Mouse (Mus musculus) olfactory bulb, adult 2 months (tissue): Measurements from ENCODE around the gene Zscan21. TPM values are rescaled to one million over a fixed set of nuclear protein-coding genes. Genes with fewer than 3 reads are reported as not detected.

Experiments
- H3K27ac ChIP-seq: fragments of 200-500 bp; 2 replicates; pipeline ENCODE4 v1.5.1; 2012; ENCODE audit warnings: low read depth, low read length; ENCODE audit not compliant: insufficient read depth
- H3K4me1 ChIP-seq: fragments of 200-500 bp; 2 replicates; pipeline ENCODE4 v1.6.1; 2012; ENCODE audit warnings: low read length; ENCODE audit not compliant: control insufficient read depth, insufficient read depth
- H3K4me3 ChIP-seq: fragments of 200-500 bp; 2 replicates; pipeline ENCODE4 v1.5.1; 2012; ENCODE audit warnings: mild to moderate bottlenecking, low read depth, low read length, moderate library complexity; ENCODE audit not compliant: insufficient read depth
- CTCF ChIP-seq: fragments of 200-500 bp; IDR thresholded peaks from 2 replicates; pipeline ENCODE4 v1.5.1; 2012; ENCODE audit warnings: low read depth, mild to moderate bottlenecking, low read length, moderate library complexity; ENCODE audit not compliant: insufficient read depth
- POLR2A ChIP-seq: fragments of 200-500 bp; IDR thresholded peaks from 2 replicates; pipeline ENCODE4 v1.6.1; 2012; ENCODE audit warnings: mild to moderate bottlenecking, low read depth, low read length, moderate library complexity; ENCODE audit not compliant: insufficient read depth
- WGBS: fragments of 180-500 bp; shearing (Covaris S2); methylation state at CpG from one replicate; pipeline ENCODE4 v1.1.7; 2018; 5-methylcytosine and 5-hydroxymethylcytosine counted together
- polyA plus RNA-seq: library from polyadenylated mRNA; stranded (reverse); fragments of >200 nt; gene quantifications from 2 replicates; pipeline ENCODE4 v1.2.4, GENCODE M21; 2012; ENCODE audit warnings: low replicate concordance; ENCODE audit not compliant: missing spikeins, insufficient read depth, insufficient read length

Gene Zscan21
- polyA plus RNA-seq, 1 experiment = not detected

GRCm38 (mm10) chr5:138084996-138085395 is 31.7 kb upstream of the Zscan21 start, which contains the start of gene Zkscan1:
Gene Zkscan1, plus strand, starts transcription at chr5:138085084.
- TF ChIP-seq POLR2A = peak; percentile 48; the same call in 1 of the 2 replicates
- no peak for TF ChIP-seq CTCF
- Histone ChIP-seq H3K27ac (peak within 1 kb of the TSS; percentile 92), H3K4me1 (no peaks in the 10 kb centered on the region), H3K4me3 (peak within 1 kb of the TSS; percentile 99)
- WGBS = under 1% methylated on average over 27 of the region's 27 CpGs

GRCm38 (mm10) chr5:138085421-138085911 is 31.2 kb upstream of the Zscan21 start:
- TF ChIP-seq POLR2A = no peak
- TF ChIP-seq CTCF = no peak
- under 1% methylated on average over 18 of the region's 18 CpGs for WGBS
- H3K27ac ChIP-seq = peak overlapping the region; percentile 92
- H3K4me1 ChIP-seq = no peaks in the 10 kb centered on the region
- peak overlapping the region; percentile 99 for H3K4me3 ChIP-seq

- no peak for TF ChIP-seq POLR2A
- no peak for TF ChIP-seq CTCF
- H3K27ac ChIP-seq = no peak overlapping the region
- H3K4me3 ChIP-seq = no peak overlapping the region
- no peaks in the 10 kb centered on the region for H3K4me1 ChIP-seq
- WGBS = 62% methylated on average over 3 of the region's 3 CpGs
Measured at GRCm38 (mm10) chr5:138086842-138087241, 29.9 kb upstream of the Zscan21 start.

GRCm38 (mm10) chr5:138088366-138088765 is 28.3 kb upstream of the Zscan21 start:
- no peak for TF ChIP-seq POLR2A
- TF ChIP-seq CTCF = no peak
- 85% methylated on average over 3 of the region's 3 CpGs for WGBS
- no peaks in the 10 kb centered on the region for H3K4me1 ChIP-seq
- H3K27ac ChIP-seq = no peak overlapping the region
- H3K4me3 ChIP-seq = no peak overlapping the region

GRCm38 (mm10) chr5:138089108-138089551 is 27.6 kb upstream of the Zscan21 start:
- TF ChIP-seq POLR2A (no peak), CTCF (no peak)

GRCm38 (mm10) chr5:138090271-138090670 is 26.4 kb upstream of the Zscan21 start:
- 69% methylated on average over 3 of the region's 3 CpGs for WGBS
- Histone ChIP-seq H3K27ac (no peak overlapping the region), H3K4me3 (no peak overlapping the region), H3K4me1 (no peaks in the 10 kb centered on the region)
- TF ChIP-seq CTCF (no peak), POLR2A (no peak)

More at GRCm38 (mm10) chr5:138089108-138089551, 27.6 kb upstream of the Zscan21 start:
- H3K4me1 ChIP-seq = no peaks in the 10 kb centered on the region
- no peak overlapping the region for H3K4me3 ChIP-seq
- WGBS = 79% methylated on average over 6 of the region's 6 CpGs
- H3K27ac ChIP-seq = no peak overlapping the region

- Histone ChIP-seq H3K27ac (no peak overlapping the region), H3K4me1 (no peaks in the 10 kb centered on the region), H3K4me3 (no peak overlapping the region)
- WGBS = 83% methylated on average over 5 of the region's 5 CpGs
- TF ChIP-seq CTCF (no peak), POLR2A (no peak)
Measured at GRCm38 (mm10) chr5:138090737-138091136, 26.0 kb upstream of the Zscan21 start.

- 90% methylated on average over 4 of the region's 4 CpGs for WGBS
- Histone ChIP-seq H3K4me1 (no peaks in the 10 kb centered on the region), H3K4me3 (no peak overlapping the region), H3K27ac (no peak overlapping the region)
- no peak for TF ChIP-seq CTCF
- no peak for TF ChIP-seq POLR2A
Measured at GRCm38 (mm10) chr5:138092771-138093170, 23.9 kb upstream of the Zscan21 start.

- TF ChIP-seq CTCF = no peak
- no peak for TF ChIP-seq POLR2A
- no peaks in the 10 kb centered on the region for H3K4me1 ChIP-seq
- no peak overlapping the region for H3K4me3 ChIP-seq
- no peak overlapping the region for H3K27ac ChIP-seq
- 95% methylated on average over 6 of the region's 6 CpGs for WGBS
Measured at GRCm38 (mm10) chr5:138094474-138094873, 22.2 kb upstream of the Zscan21 start.
